Mouse (Mus musculus) limb, embryonic 10.5 days (tissue): Measurements from ENCODE around the gene Myadml2. TPM values are rescaled to one million over a fixed set of nuclear protein-coding genes. Genes with fewer than 3 reads are reported as not detected.

Experiments
- DNase-seq: peaks from one replicate; pipeline ENCODE4 v3.0.0-alpha.2; 2017; ENCODE audit warnings: low spot score
- H3K27ac ChIP-seq: fragments of 300-500 bp; sonication (generic); 2 replicates; pipeline ENCODE4 v1.5.1; 2016; ENCODE audit warnings: mild to moderate bottlenecking
- H3K27me3 ChIP-seq: fragments of 300-500 bp; sonication (generic); 2 replicates; pipeline ENCODE4 v1.6.1; 2016; ENCODE audit warnings: low read depth, mild to moderate bottlenecking; ENCODE audit not compliant: poor library complexity, severe bottlenecking
- H3K36me3 ChIP-seq: fragments of 300-500 bp; sonication (generic); 2 replicates; pipeline ENCODE4 v1.6.1; 2016; ENCODE audit warnings: mild to moderate bottlenecking, moderate library complexity
- H3K4me1 ChIP-seq: fragments of 300-500 bp; sonication (generic); 2 replicates; pipeline ENCODE4 v1.6.1; 2016
- H3K4me3 ChIP-seq: fragments of 300-500 bp; sonication (generic); 2 replicates; pipeline ENCODE4 v1.5.1; 2016; ENCODE audit warnings: mild to moderate bottlenecking, moderate library complexity
- H3K9me3 ChIP-seq: fragments of 300-500 bp; sonication (generic); replicated peaks from 2 replicates; pipeline ENCODE4 v1.6.1; 2016; ENCODE audit warnings: mild to moderate bottlenecking
- WGBS: fragments of 180-500 bp; shearing (Covaris S2); methylation state at CpG from one replicate; pipeline ENCODE4 v1.1.7; 2016; 5-methylcytosine and 5-hydroxymethylcytosine counted together
- polyA plus RNA-seq: library from polyadenylated mRNA; unstranded; fragments of >200 nt; fragmentation: Nextera tagmentation; extraction: Ambion mirVana; gene quantifications from 2 replicates; pipeline ENCODE4 v1.2.1, GENCODE M21; 2016

Gene Myadml2
- polyA plus RNA-seq, 1 experiment from 2014 or later: not detected

DNA sequence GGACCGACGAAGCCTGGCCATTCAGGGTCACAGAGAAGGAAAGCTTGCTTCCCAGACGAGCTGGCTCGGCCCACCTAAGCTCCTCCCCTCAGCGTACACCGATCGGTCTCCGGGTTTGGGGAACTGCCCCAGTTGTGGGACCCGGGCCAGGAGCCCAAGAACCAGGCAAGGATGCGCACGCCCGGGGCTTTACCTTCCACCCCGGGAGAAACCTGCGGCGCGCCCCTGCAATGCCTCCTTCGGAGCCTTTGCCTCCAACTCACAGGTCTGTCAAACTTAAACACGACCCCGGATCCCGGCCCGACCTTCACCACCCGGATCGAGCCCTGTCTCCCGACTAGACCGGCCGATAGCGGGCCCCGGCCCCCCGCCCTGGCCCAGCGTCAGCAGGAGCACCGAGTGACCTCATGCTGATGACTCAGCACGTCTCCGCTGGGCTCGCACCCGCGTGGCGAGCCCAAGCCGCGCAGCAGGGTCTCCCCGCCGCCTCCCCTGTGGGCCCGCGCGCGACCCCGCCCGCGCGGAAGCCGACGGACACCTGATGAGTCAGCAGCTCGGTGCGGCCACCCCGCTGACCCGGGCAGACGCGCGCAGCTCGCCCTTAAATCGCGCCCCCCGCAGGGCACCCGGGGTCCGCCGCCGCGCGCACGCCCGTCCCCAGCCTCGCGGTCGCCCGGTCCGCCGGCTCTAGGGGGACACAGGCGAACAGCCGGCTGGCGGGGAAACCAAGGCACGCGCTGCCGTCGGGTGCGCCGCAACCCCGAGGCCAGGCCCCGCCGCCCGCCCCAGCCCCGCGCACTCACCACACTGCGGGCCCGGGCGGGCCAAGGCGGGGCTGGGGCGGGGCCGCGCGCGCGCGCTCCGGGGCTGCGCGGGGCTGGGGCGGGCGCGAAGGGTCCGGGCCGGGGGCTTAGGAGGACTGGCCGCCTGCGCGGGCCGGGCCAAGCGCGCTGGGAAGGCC, 15.1 kb downstream of the Myadml2 start:
- Histone ChIP-seq H3K27me3 (no peaks in the 10 kb centered on the region), H3K9me3 (no peaks in the 10 kb centered on the region), H3K36me3 (peaks cover 23% of the 10 kb centered on the region), H3K4me1 (peaks cover 41% of the 10 kb centered on the region), H3K4me3 (peak overlapping the region; percentile 92), H3K27ac (peak overlapping the region; percentile 96)
- WGBS: under 1% methylated on average over 105 of the region's 116 CpGs
- DNase-seq: peak; percentile 74

DNA sequence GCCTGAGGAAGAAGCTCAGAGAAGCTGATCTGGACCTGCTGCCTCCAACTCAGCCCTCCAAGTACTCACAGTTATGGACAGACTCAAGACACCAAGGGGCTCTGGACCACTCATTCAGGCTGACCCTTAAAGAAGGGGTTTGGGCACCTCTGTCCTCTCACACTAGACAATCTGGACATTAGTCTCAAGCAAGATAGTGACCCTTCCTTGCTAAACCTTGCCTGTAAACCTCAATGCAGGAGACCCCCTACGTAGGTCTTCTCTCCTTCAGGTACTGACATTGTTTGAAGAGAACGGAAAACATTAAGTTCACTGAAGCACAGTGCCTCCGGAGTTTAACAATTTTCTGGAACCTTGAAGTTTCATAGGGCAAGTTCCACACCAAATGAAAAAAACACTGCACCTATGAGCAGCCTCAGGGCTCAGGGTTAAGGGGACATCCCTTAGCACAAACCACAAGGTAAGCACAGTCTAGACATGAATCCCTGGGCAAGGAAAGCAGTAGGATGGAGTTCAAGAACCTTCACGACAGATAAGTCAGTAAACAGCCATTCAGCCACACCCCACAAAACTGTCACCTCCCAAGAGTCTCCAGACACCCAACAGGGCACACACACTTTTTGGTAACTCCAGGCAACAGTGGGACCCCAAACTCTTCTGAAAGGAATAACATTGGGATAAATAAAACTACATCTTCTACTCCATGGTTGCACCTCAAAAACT, 16.1 kb downstream of the Myadml2 start:
- 69% methylated on average over 4 of the region's 4 CpGs for WGBS
- peaks cover 41% of the 10 kb centered on the region for H3K4me1 ChIP-seq
- H3K27me3 ChIP-seq: no peaks in the 10 kb centered on the region
- no peak for DNase-seq
- peak overlapping the region; percentile 96 for H3K27ac ChIP-seq
- peaks cover 33% of the 10 kb centered on the region for H3K36me3 ChIP-seq
- H3K4me3 ChIP-seq: peak overlapping the region; percentile 92
- no peaks in the 10 kb centered on the region for H3K9me3 ChIP-seq

DNA sequence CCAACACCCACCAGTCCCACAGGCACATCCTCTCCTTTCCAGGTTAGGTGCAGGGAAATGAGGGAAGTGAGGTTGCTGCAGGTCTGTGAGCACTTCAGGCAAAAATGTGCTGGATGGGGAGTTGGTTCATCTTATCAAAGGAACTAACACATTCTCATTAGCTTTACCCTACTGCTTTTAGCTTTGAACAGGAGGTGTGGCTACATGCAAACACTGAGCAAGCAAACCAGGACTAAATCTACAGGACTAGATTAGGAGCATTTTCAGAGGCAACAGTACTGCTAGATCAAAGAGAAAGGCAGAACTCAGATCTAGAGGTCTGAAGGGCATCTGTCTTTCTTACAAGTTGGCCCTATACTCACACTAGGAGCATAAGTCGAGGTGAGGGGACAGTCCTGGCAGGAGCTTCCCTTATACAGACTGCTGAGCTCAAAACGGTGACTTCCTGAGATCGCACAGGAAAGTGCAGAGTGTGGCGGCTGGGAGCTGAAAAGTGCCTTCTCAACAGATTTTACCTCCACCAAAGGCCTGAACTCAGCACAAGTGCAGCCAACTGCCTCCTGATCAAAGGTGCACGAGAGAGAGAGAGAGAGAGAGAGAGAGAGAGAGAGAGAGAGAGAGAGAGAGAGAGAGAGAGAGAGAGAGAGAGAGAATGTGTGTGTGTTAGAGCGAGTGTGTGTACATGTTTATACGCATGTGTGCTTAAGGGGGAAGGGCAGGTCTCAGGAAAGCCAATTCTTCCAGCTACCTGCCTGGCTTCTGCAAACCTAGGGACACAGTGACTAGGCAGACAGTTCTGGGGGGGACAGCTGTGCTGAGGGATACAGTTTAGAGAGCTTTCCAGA, 16.9 kb downstream of the Myadml2 start:
- H3K4me1 ChIP-seq: peaks cover 42% of the 10 kb centered on the region
- peak overlapping the region; percentile 92 for H3K4me3 ChIP-seq

DNA sequence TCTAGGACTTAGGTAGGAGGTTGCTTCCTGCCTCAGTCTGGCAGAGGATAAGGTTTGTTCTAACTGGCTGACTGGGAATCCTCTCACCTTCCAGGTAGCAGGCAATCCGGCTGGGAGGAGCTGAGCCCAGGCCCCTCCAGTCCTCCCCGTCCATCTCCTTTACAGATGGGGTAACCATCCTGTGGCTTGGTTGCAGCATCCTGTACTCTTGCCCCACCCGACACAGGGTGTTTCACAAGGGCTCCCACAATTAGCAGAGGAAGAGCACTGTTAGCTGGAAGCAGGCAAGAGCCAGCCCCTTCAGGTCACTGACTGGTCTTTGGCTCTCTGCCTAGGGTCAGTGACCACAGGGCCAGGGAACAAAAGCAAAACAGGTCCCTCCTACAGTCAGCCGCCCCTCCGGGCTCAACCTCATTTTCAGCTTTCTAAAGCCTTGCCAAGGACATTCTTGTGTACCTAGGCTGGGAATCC, 17.5 kb downstream of the Myadml2 start:
- no peaks in the 10 kb centered on the region for H3K27me3 ChIP-seq
- H3K4me3 ChIP-seq: peak overlapping the region; percentile 18
- peaks cover 48% of the 10 kb centered on the region for H3K4me1 ChIP-seq
- DNase-seq: no peak
- H3K9me3 ChIP-seq: no peaks in the 10 kb centered on the region
- 64% methylated on average over 5 of the region's 5 CpGs for WGBS
- peaks cover 43% of the 10 kb centered on the region for H3K36me3 ChIP-seq
- H3K27ac ChIP-seq: peak overlapping the region; percentile 66

More for the DNA sequence above, 16.9 kb downstream of the Myadml2 start:
- Histone ChIP-seq H3K9me3 (no peaks in the 10 kb centered on the region), H3K36me3 (peaks cover 40% of the 10 kb centered on the region), H3K27me3 (no peaks in the 10 kb centered on the region), H3K27ac (peak overlapping the region; percentile 66; the same call in 1 of the 2 replicates)
- 46% methylated on average over 7 of the region's 7 CpGs for WGBS
- no peak for DNase-seq

DNA sequence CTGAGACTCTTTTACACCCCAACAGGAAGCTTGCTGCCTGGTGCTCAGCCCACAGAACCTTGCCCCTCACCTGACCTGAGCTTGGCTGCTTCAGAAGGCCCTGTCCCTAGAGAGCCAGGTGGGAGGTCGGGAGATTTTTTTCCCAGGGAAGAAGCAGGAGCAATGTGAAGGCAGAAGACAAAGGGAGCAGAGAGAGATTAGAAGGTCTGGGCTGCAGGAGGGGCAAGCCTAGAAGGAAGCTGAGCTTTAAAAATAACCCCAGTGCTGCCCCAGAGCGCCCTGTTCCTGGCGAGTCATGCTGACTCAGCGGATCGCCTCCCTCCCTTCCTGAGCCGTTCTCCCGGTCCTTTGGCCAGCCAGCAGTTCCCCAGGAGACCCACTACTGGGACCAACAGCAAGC, 18.0 kb downstream of the Myadml2 start:
- peaks cover 43% of the 10 kb centered on the region for H3K36me3 ChIP-seq
- WGBS: 51% methylated on average over 7 of the region's 7 CpGs
- H3K27ac ChIP-seq: peak overlapping the region; percentile 66
- H3K27me3 ChIP-seq: no peaks in the 10 kb centered on the region
- DNase-seq: no peak
- no peaks in the 10 kb centered on the region for H3K9me3 ChIP-seq
- H3K4me3 ChIP-seq: peak overlapping the region; percentile 18
- peaks cover 54% of the 10 kb centered on the region for H3K4me1 ChIP-seq

DNA sequence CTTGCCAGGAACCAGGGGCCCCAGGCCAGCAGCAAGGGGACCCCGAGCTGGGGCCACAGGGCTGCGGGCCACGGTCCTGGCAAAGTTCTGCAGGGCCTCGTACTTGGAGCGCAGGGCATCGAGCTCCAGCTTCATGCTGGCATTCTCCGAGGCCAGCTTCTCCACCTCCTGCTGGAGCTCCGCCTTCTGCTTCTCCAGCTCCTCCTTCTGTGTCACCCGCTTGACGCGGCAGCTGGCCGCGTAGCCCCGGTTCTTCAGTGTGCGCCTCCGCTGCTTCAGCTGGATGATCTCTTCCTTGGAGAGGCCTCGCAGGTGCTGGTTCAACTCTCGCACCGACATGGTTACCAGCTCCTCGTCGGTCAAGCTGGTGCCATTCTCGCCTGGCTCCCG, 18.6 kb downstream of the Myadml2 start:
- Histone ChIP-seq H3K9me3 (no peaks in the 10 kb centered on the region), H3K36me3 (peaks cover 43% of the 10 kb centered on the region), H3K4me1 (peaks cover 57% of the 10 kb centered on the region), H3K4me3 (peak overlapping the region; percentile 18), H3K27me3 (no peaks in the 10 kb centered on the region), H3K27ac (0 out of 2 replicates have a peak overlapping the region, but pooled peaks have one; percentile 66)
- DNase-seq: no peak
- 79% methylated on average over 23 of the region's 23 CpGs for WGBS

DNA sequence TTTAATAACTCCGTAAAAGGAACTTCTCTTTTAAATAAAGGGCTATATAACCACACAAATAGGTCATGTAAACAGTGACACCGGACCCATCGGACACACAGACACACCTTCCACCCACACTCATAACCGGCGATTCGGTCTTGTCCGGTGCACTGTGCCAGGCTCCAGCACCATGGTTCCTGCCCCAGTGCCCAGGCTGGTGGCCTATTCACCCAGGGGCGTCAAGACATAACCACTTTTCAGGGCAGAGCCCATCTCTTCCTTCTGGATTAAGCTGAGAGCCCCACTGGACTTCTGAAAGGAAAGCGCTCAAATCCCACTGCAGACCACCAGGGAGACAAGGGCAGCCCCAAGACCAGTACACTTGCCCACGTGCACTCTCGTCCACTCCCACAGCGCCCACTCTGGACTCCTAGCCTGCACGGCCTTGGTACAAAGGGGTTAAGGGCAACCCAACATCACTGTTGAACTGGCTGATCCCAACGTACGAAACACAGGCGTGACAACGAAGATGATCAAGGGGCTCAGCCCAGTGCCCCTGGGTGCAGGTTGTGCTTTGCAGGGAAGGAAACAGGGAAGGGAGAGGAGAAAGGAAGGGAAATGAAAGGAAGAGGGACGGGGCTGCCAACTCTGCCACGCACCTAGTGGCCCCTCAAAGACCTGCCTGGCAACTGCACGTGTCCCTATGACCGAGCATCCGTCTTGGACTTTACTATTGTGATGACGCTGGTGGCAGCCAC, 19.2 kb downstream of the Myadml2 start:
- Histone ChIP-seq H3K27ac (no peak overlapping the region), H3K27me3 (no peaks in the 10 kb centered on the region), H3K36me3 (peaks cover 43% of the 10 kb centered on the region), H3K4me1 (peaks cover 59% of the 10 kb centered on the region), H3K9me3 (no peaks in the 10 kb centered on the region), H3K4me3 (peak overlapping the region; percentile 19)
- no peak for DNase-seq
- WGBS: 97% methylated on average over 23 of the region's 23 CpGs

DNA sequence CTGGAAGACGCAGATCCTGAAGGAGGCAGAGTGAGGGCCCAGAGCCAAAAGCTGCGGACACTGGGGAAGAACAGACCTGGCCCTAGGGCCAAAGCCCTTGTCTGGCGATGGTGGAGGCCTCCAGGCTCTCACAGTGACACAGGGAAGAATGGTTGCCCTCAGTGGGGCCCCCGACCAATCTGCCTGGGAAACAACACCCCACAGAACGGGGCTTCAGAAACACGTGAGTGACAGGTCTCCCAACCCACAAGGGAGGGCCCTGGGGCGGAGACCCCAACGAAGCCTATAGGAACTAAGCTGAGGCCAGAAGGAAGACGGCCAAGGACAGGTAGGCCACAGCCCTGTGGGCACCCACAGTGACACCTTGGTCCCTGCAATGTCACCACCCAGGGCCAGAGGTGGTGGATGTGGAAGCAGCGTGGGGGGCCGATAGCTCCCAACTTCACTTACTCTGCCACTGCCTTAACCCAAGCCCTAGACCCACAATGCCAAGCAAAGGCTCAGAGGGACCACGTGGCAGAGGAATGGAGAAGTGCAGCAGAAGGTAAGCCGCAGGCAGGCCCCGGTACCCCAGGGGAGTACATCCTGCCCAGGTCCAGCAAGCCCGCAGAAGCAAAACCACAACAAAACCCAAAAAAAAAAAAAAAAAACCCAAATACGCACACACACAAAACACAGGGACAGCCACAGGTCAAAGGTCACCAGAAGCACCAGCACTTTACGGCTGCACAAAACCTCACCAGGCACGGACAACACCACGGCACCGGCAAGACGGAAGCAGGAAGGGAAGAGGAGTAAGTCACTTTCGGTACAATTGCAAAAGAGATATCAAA, 20.3 kb downstream of the Myadml2 start:
- peaks cover 56% of the 10 kb centered on the region for H3K4me1 ChIP-seq
- H3K27ac ChIP-seq: no peak overlapping the region
- DNase-seq: no peak
- no peaks in the 10 kb centered on the region for H3K27me3 ChIP-seq
- H3K9me3 ChIP-seq: no peaks in the 10 kb centered on the region
- no peak overlapping the region for H3K4me3 ChIP-seq
- peaks cover 51% of the 10 kb centered on the region for H3K36me3 ChIP-seq
- 84% methylated on average over 22 of the region's 22 CpGs for WGBS

DNA sequence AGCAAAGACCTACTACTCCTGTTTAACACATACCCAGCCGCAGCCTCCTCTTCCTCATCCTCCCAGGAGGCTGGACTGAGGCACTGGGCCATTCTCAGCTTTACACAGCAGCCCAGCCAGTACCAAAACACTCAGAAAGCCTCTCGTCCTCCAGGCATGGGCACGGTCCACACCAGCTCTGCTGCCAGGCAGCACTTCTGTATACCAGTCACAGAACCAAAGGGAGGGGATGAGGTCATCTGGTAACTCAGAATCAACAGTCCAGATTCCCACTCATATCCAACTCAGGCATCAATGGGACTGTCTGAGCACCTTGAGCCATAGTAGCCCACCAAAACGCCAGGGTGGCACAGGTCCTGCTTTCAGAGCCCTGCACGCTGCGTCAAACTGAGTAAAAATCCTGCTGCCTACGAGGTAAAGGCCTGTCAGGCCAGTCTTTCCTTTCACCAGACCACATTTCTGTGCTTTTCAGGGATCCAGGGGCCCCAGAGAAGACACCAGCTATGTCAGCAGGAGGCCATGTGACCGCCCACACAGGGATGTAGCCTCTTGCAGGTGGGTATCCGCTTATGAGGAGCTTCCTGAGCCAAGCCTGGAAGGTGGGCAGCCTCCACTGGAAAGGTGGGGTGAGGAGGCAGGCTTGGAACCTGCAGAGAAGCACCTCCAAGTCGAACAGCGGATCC, 21.0 kb downstream of the Myadml2 start:
- WGBS: 94% methylated on average over 11 of the region's 11 CpGs
- no peak overlapping the region for H3K27ac ChIP-seq
- H3K4me1 ChIP-seq: peaks cover 50% of the 10 kb centered on the region
- H3K36me3 ChIP-seq: peaks cover 57% of the 10 kb centered on the region
- no peak overlapping the region for H3K4me3 ChIP-seq
- H3K9me3 ChIP-seq: no peaks in the 10 kb centered on the region
- H3K27me3 ChIP-seq: no peaks in the 10 kb centered on the region
- no peak for DNase-seq

DNA sequence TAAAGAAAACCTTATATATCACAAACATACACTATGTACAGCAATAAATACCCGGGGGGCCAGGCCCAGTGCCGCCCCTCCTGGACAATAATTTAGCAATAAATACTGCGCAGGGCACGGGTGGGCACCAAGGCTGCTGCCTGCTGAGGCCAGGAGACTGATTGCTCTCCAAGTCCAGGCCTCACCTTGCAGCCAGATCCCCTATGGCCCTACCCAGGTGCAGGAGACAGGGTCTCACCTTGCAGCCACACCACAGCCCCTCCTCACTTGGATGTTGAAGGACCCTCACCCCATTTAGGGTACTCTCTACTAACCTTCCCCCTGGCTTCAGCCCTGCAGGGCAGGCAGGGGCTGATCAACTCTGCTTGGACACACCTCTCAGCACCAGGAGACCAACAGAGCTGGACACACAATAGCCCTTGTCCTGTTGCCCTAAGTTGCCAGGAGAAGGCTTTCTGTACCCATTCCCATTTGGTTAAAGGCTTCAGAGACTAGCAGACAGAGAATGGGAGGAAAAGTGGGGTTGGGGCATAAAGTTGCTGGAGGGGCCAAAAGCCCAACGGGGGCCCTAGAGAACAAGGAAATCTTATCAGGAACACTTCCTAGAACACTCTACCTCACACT, 22.7 kb downstream of the Myadml2 start, which contains the start of gene Sirt7:
Sirt7 (minus strand) TSS at position 89 of the 624 bp plus-strand sequence.
- peak within 1 kb of the TSS; percentile 79 for H3K27ac ChIP-seq
- 23% methylated on average over 5 of the region's 5 CpGs for WGBS
- H3K9me3 ChIP-seq: no peaks in the 10 kb centered on the region
- peaks cover 33% of the 10 kb centered on the region for H3K4me1 ChIP-seq
- H3K4me3 ChIP-seq: peak within 1 kb of the TSS; percentile 87
- DNase-seq: no peak
- peaks cover 71% of the 10 kb centered on the region for H3K36me3 ChIP-seq
- H3K27me3 ChIP-seq: no peaks in the 10 kb centered on the region
